Mouse (Mus musculus) midbrain, postnatal 0 days (tissue): ENCODE measurements around the gene Ip6k1. TPM values are rescaled to one million over a fixed set of nuclear protein-coding genes. Genes with fewer than 3 reads are reported as not detected.

Experiments
- ATAC-seq: fragments of 200-750 bp; cut with Nextera tagmentation; 2 replicates; pipeline ENCODE4 v1.8.0; 2017; ENCODE audit warnings: moderate number of reproducible peaks, mild to moderate bottlenecking, moderate TSS enrichment, moderate library complexity; ENCODE audit not compliant: low FRiP score
- DNase-seq: peaks from one replicate; pipeline ENCODE4 v3.0.0-alpha.2; 2015; ENCODE audit warnings: low spot score
- H3K27ac ChIP-seq: fragments of 300-500 bp; sonication (generic); 2 replicates; pipeline ENCODE4 v1.5.1; 2014; ENCODE audit warnings: low read depth, mild to moderate bottlenecking, low read length, mixed read lengths
- H3K27me3 ChIP-seq: fragments of 300-500 bp; sonication (generic); 2 replicates; pipeline ENCODE4 v1.6.1; 2014; ENCODE audit warnings: low read length, control low read depth, mixed read lengths; ENCODE audit not compliant: insufficient read depth
- H3K36me3 ChIP-seq: fragments of 300-500 bp; sonication (generic); 2 replicates; pipeline ENCODE4 v1.6.1; 2014; ENCODE audit warnings: low read length, control low read depth, mixed read lengths; ENCODE audit not compliant: insufficient read depth
- H3K4me1 ChIP-seq: fragments of 300-500 bp; sonication (generic); 2 replicates; pipeline ENCODE4 v1.6.1; 2014; ENCODE audit warnings: mild to moderate bottlenecking, control low read depth, antibody characterized with exemption, low read length, mixed read lengths; ENCODE audit not compliant: insufficient read depth
- H3K4me2 ChIP-seq: fragments of 300-500 bp; sonication (generic); 2 replicates; pipeline ENCODE4 v1.6.1; 2014; ENCODE audit warnings: low read depth, mild to moderate bottlenecking, low read length, mixed read lengths; ENCODE audit not compliant: poor library complexity, severe bottlenecking
- H3K4me3 ChIP-seq: fragments of 300-500 bp; sonication (generic); 2 replicates; pipeline ENCODE4 v1.5.1; 2014; ENCODE audit warnings: low read depth, mild to moderate bottlenecking, low read length, moderate library complexity
- H3K9ac ChIP-seq: fragments of 300-500 bp; sonication (generic); replicated peaks from 2 replicates; pipeline ENCODE4 v1.6.1; 2014; ENCODE audit warnings: mild to moderate bottlenecking, low read length, moderate library complexity, mixed read lengths; ENCODE audit not compliant: poor library complexity, severe bottlenecking
- H3K9me3 ChIP-seq: fragments of 300-500 bp; sonication (generic); 2 replicates; pipeline ENCODE4 v1.6.1; 2016; ENCODE audit warnings: low read length, control low read depth
- CTCF ChIP-seq: IDR thresholded peaks from 2 replicates; pipeline ENCODE4 v1.5.1; 2016; ENCODE audit warnings: antibody characterized with exemption, mild to moderate bottlenecking
- WGBS: fragments of 180-500 bp; shearing (Covaris S2); extraction: QIAGEN DNeasy Blood & Tissue Kit; methylation state at CpG from one replicate; pipeline ENCODE4 v1.1.7; 2014; 5-methylcytosine and 5-hydroxymethylcytosine counted together
- polyA plus RNA-seq: library from polyadenylated mRNA; unstranded; fragments of >200 nt; fragmentation: Nextera tagmentation; extraction: Ambion mirVana; gene quantifications from 2 replicates; pipeline ENCODE4 v1.2.1, GENCODE M21; 2015
- total RNA-seq: library from RNA; depleted of rRNA; stranded (reverse); fragments of >200 nt; gene quantifications from 2 replicates; pipeline ENCODE4 v1.2.3, GENCODE M21; 2014

Ip6k1 gene
- total and polyA plus RNA-seq, 2 experiments from 2014 or later = 94.1 to 249 TPM

DNA sequence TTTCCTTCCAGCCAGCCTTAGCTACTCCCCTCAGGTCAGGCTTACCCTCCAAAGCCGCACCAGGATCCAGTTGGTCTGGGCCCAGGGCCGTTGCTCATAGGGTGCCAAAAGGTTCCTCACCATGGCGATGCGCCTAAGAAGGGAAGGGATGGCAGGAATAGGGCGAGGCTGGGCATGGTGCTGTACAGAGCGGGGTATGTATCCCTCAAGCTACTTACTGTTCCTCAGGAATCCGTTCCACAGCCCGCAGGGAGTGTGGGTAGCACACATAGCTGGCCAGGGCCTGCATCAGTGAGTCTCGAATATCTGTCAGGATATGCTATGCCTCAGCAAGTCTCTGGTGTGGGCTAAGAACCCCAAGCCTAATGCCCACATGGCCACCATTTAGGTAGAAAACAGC, 56.0 kb downstream of the Ip6k1 start:
- WGBS = 94% methylated on average over 9 of the region's 9 CpGs
- no peak for DNase-seq
- Histone ChIP-seq H3K4me1 (no peaks in the 10 kb centered on the region), H3K9me3 (no peaks in the 10 kb centered on the region), H3K36me3 (peaks cover 74% of the 10 kb centered on the region), H3K9ac (peak overlapping the region; percentile 33; the same call in 1 of the 2 replicates), H3K27ac (no peak overlapping the region), H3K4me2 (no peak overlapping the region), H3K4me3 (no peak overlapping the region), H3K27me3 (no peaks in the 10 kb centered on the region)
- ATAC-seq = no peak
- TF ChIP-seq CTCF = no peak

DNA sequence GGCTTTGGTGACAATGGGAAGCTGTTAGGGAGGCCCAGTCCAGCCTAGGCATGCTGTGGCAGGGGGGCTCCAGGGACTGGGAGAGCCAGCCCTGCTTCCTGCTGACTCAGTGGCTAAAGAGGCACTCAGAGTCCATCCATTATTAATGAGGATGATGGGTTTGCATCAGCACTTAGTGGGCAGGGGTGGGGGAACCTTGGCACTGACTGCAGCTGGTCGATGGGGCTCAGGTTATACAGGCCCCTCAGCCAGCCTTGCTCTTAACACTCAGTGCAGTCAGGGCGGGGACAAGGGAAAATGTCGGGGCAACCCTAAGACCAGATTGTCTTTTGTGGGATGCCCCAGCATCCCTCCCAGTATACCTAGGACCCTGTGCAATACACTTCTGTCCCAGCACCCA, 59.8 kb downstream of the Ip6k1 start:
- no peaks in the 10 kb centered on the region for H3K27me3 ChIP-seq
- no peak overlapping the region for H3K4me2 ChIP-seq
- no peaks in the 10 kb centered on the region for H3K9me3 ChIP-seq
- WGBS = 79% methylated on average over 3 of the region's 3 CpGs
- peaks cover 74% of the 10 kb centered on the region for H3K36me3 ChIP-seq
- ATAC-seq (no peak), DNase-seq (no peak)
- no peak overlapping the region for H3K4me3 ChIP-seq
- no peak overlapping the region for H3K27ac ChIP-seq
- H3K4me1 ChIP-seq = no peaks in the 10 kb centered on the region
- H3K9ac ChIP-seq = no peak overlapping the region
- no peak for TF ChIP-seq CTCF

- no peak for TF ChIP-seq CTCF
- no peaks in the 10 kb centered on the region for H3K27me3 ChIP-seq
- 94% methylated on average over 12 of the region's 12 CpGs for WGBS
- H3K36me3 ChIP-seq = peaks cover 63% of the 10 kb centered on the region
- no peak overlapping the region for H3K4me3 ChIP-seq
- H3K27ac ChIP-seq = no peak overlapping the region
- ATAC-seq = no peak
- H3K9ac ChIP-seq = no peak overlapping the region
- DNase-seq = no peak
- no peaks in the 10 kb centered on the region for H3K4me1 ChIP-seq
- H3K4me2 ChIP-seq = no peak overlapping the region
- no peaks in the 10 kb centered on the region for H3K9me3 ChIP-seq
Observed at GRCm38 (mm10) chr9:108063361-108063760, 61.1 kb downstream of the Ip6k1 start.

- H3K9ac ChIP-seq = no peak overlapping the region
- ATAC-seq = peak; percentile 70; the same call in 1 of the 2 replicates
- H3K9me3 ChIP-seq = no peaks in the 10 kb centered on the region
- WGBS = 36% methylated on average over 5 of the region's 5 CpGs
- H3K27ac ChIP-seq = no peak overlapping the region
- DNase-seq = peak; percentile 68
- peak; percentile 80 for TF ChIP-seq CTCF
- H3K27me3 ChIP-seq = no peaks in the 10 kb centered on the region
- no peak overlapping the region for H3K4me3 ChIP-seq
- no peaks in the 10 kb centered on the region for H3K4me1 ChIP-seq
- peaks cover 61% of the 10 kb centered on the region for H3K36me3 ChIP-seq
- no peak overlapping the region for H3K4me2 ChIP-seq
Observed at GRCm38 (mm10) chr9:108065491-108066011, 63.2 kb downstream of the Ip6k1 start.

- TF ChIP-seq CTCF = no peak
- Histone ChIP-seq H3K4me3 (no peak overlapping the region), H3K9ac (no peak overlapping the region), H3K27ac (no peak overlapping the region), H3K4me2 (no peak overlapping the region), H3K4me1 (no peaks in the 10 kb centered on the region), H3K27me3 (no peaks in the 10 kb centered on the region), H3K36me3 (peaks cover 63% of the 10 kb centered on the region), H3K9me3 (no peaks in the 10 kb centered on the region)
- no peak for DNase-seq
- 80% methylated on average over 7 of the region's 7 CpGs for WGBS
- no peak for ATAC-seq
Observed at GRCm38 (mm10) chr9:108067199-108067598, 64.9 kb downstream of the Ip6k1 start.

GRCm38 (mm10) chr9:108067900-108068299, 65.6 kb downstream of the Ip6k1 start:
- Histone ChIP-seq H3K4me1 (no peaks in the 10 kb centered on the region), H3K27me3 (no peaks in the 10 kb centered on the region), H3K4me3 (no peak overlapping the region), H3K9ac (no peak overlapping the region), H3K36me3 (peaks cover 56% of the 10 kb centered on the region), H3K27ac (no peak overlapping the region), H3K4me2 (no peak overlapping the region), H3K9me3 (no peaks in the 10 kb centered on the region)
- 17% methylated on average over 8 of the region's 8 CpGs for WGBS
- ATAC-seq (peak; percentile 11; the same call in 1 of the 2 replicates), DNase-seq (peak; percentile 82)
- peak; percentile 97 for TF ChIP-seq CTCF
